Mouse (Mus musculus): ENCODE measurements around the gene Olfr1511.
"Not testable (repeated sequence)": the region's sequence is repeated elsewhere in the genome, so short reads cannot be mapped to it uniquely, and the experiment has no call there.

The Olfr1511 gene

GRCm38 (mm10) chr14:52397279-52397678 is at the start of gene Olfr1511:
Gene Olfr1511, minus strand, starts transcription at chr14:52397379.
- no peak for DNase-seq

- no peak for DNase-seq
These were observed 45.5 kb upstream of the Olfr1511 start, which contains the start of gene Olfr1509 for GRCm38 (mm10) chr14:52442690-52443089. Gene Olfr1509, plus strand, starts transcription at chr14:52442990.

GRCm38 (mm10) chr14:52427686-52428085 is 30.5 kb upstream of the Olfr1511 start:
- no peak for DNase-seq

- no peak for DNase-seq
These were observed 17.1 kb upstream of the Olfr1511 start, which contains the start of gene Olfr1510 for GRCm38 (mm10) chr14:52414273-52414672. Gene Olfr1510, minus strand, starts transcription at chr14:52414373.

GRCm38 (mm10) chr14:52410142-52410919 is 13.2 kb upstream of the Olfr1511 start:
- not testable (repeated sequence) for DNase-seq

- not testable (repeated sequence) for DNase-seq
These were observed 6.9 kb downstream of the Olfr1511 start for GRCm38 (mm10) chr14:52390084-52390848.

GRCm38 (mm10) chr14:52379068-52379467 is 18.1 kb downstream of the Olfr1511 start, which contains the start of gene Olfr1512:
Gene Olfr1512, minus strand, starts transcription at chr14:52379168.
- DNase-seq, result no peak

- DNase-seq, result no peak
These were observed 28.4 kb downstream of the Olfr1511 start for GRCm38 (mm10) chr14:52368741-52369140.

GRCm38 (mm10) chr14:52356308-52356707 is 40.9 kb downstream of the Olfr1511 start, which contains the start of gene Olfr1513:
Gene Olfr1513, minus strand, starts transcription at chr14:52356408.
- no peak for DNase-seq
